Mouse (Mus musculus): Measurements from ENCODE around the gene Gm36028. TPM values are rescaled to one million over a fixed set of nuclear protein-coding genes. Genes with fewer than 3 reads are reported as not detected.
A peak's percentile ranks its signal among the peaks of the same experiment; 100 is the strongest.

Gm36028 gene
- polyA plus RNA-seq, 1 experiment = not detected

DNA sequence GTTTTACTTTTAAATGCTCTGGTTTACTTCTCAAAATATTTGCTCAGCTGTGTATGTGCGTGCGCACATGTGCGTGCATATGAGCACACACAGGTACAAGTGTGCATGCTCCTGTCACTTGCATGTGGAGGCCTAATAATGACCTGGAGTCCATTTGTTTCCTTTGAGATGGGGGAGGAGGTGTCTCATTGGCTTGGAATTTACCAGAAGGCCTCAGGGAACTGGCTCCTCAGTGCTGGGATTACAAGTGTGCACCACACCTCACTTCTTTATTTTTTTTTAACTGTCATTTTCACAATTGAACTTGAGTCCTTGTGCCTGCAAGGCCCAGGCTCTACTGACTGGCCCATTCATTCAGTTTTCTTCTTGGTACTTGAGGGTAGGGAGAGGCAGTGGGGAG, 16.5 kb upstream of the Gm36028 start:
- no peak overlapping the region for H3K9ac ChIP-seq (ENCODE audit: low read depth, poor library complexity, severe bottlenecking)
- H3K27ac ChIP-seq (ENCODE audit: insufficient read depth, low read length) = no peak overlapping the region

DNA sequence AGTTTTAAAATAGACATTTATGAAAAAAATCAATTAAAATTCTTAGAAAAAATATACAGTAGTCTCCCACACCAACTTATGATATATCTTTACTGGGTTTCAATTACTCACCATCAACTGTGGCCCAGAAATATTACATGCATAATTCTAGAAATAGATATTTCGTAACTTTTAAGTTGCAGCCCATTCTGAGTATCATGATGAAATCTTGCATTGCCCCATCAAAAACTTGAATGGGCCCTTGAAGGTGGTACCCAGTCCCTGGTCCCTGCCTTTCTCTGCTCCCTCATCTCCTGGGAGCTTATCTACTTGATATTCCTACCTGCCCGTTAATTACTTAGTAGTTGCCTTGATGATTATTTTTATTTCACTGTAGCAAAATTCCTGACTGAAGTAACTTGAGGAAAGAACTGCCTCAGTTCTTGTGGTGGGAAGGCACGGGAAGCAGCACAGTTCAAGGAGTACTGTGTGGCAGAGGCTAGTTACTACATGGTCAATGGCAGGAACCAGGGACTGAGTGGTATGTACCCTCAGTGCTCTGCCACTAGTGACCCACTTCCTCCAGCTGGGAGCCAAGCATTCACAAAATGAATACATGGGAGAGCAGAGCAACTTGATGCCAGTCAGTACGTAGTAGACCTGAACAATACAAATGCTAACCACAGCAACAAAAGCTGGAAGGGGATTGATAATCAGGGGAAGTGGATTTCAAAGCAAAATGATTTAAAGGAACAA, 13.7 kb upstream of the Gm36028 start:
- Histone ChIP-seq H3K36me3 (ENCODE audit: control insufficient read depth, insufficient read depth, low read length, poor library complexity, severe bottlenecking) (peaks cover 19% of the 10 kb centered on the region), H3K4me3 (ENCODE audit: low read depth, low read length) (no peak overlapping the region), H3K27me3 (ENCODE audit: control insufficient read depth, insufficient read depth, low read length, poor library complexity, severe bottlenecking) (no peaks in the 10 kb centered on the region), H3K9ac (ENCODE audit: low read depth, poor library complexity, severe bottlenecking) (no peak overlapping the region), H3K9me3 (replicated peaks; ENCODE audit: control insufficient read depth, insufficient read depth, low read length, poor library complexity, severe bottlenecking) (no peaks in the 10 kb centered on the region), H3K4me1 (ENCODE audit: control insufficient read depth, insufficient read depth, low read length) (no peaks in the 10 kb centered on the region), H3K27ac (ENCODE audit: insufficient read depth, low read length) (no peak overlapping the region)
- TF ChIP-seq POLR2A (IDR thresholded peaks at IDR 0.05; ENCODE audit: insufficient read depth, low read length) = no peak
- no peak for TF ChIP-seq EP300 (IDR thresholded peaks at IDR 0.05; ENCODE audit: insufficient read depth, low read depth, low read length)
- TF ChIP-seq CTCF (IDR thresholded peaks at IDR 0.05; ENCODE audit: low read depth, low read length) = no peak

More for the DNA sequence above, 16.5 kb upstream of the Gm36028 start:
- no peaks in the 10 kb centered on the region for H3K9me3 ChIP-seq (replicated peaks; ENCODE audit: control insufficient read depth, insufficient read depth, low read length, poor library complexity, severe bottlenecking)
- peaks cover 27% of the 10 kb centered on the region for H3K36me3 ChIP-seq (ENCODE audit: control insufficient read depth, insufficient read depth, low read length, poor library complexity, severe bottlenecking)
- no peaks in the 10 kb centered on the region for H3K27me3 ChIP-seq (ENCODE audit: control insufficient read depth, insufficient read depth, low read length, poor library complexity, severe bottlenecking)
- no peak for TF ChIP-seq CTCF (IDR thresholded peaks at IDR 0.05; ENCODE audit: low read depth, low read length)
- TF ChIP-seq EP300 (IDR thresholded peaks at IDR 0.05; ENCODE audit: insufficient read depth, low read depth, low read length) = no peak
- TF ChIP-seq POLR2A (IDR thresholded peaks at IDR 0.05; ENCODE audit: insufficient read depth, low read length) = no peak
- no peak overlapping the region for H3K4me3 ChIP-seq (ENCODE audit: low read depth, low read length)
- H3K4me1 ChIP-seq (ENCODE audit: control insufficient read depth, insufficient read depth, low read length) = no peaks in the 10 kb centered on the region

DNA sequence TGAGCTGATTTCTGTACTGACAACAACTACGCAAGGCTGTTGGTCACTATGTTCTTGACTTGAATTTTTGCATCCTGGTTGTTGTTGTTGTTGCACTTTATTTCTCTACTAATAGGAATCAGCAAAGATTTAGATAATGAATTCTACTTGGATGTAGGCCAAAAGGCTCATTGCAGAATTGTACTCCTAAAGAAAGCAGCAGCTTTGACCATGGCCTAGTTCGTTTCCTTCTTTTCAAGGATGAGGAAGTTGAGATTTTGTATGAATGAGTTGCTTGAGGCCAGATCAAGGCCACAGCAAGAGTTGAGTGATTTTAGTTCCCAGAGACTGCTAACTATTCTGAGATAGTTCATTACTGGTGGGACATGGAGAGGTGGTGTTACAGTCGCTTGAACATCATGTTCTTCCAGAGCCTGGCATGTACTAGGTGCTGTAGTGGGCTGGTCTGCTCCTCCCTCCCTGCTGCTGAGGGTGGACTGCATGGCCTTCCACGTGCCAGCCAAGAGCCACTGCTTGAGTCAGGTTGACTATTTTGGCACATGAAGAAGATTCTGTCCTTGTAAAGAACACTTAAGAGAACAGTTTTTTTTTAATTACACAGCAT, 10.3 kb upstream of the Gm36028 start:
- Histone ChIP-seq H3K27me3 (ENCODE audit: control insufficient read depth, insufficient read depth, low read length, poor library complexity, severe bottlenecking) (no peaks in the 10 kb centered on the region), H3K4me3 (ENCODE audit: low read depth, low read length) (no peak overlapping the region), H3K27ac (ENCODE audit: insufficient read depth, low read length) (no peak overlapping the region), H3K9me3 (replicated peaks; ENCODE audit: control insufficient read depth, insufficient read depth, low read length, poor library complexity, severe bottlenecking) (no peaks in the 10 kb centered on the region), H3K9ac (ENCODE audit: low read depth, poor library complexity, severe bottlenecking) (no peak overlapping the region), H3K4me1 (ENCODE audit: control insufficient read depth, insufficient read depth, low read length) (no peaks in the 10 kb centered on the region), H3K36me3 (ENCODE audit: control insufficient read depth, insufficient read depth, low read length, poor library complexity, severe bottlenecking) (no peaks in the 10 kb centered on the region)
- no peak for TF ChIP-seq POLR2A (IDR thresholded peaks at IDR 0.05; ENCODE audit: insufficient read depth, low read length)
- no peak for TF ChIP-seq CTCF (IDR thresholded peaks at IDR 0.05; ENCODE audit: low read depth, low read length)
- TF ChIP-seq EP300 (IDR thresholded peaks at IDR 0.05; ENCODE audit: insufficient read depth, low read depth, low read length) = no peak

DNA sequence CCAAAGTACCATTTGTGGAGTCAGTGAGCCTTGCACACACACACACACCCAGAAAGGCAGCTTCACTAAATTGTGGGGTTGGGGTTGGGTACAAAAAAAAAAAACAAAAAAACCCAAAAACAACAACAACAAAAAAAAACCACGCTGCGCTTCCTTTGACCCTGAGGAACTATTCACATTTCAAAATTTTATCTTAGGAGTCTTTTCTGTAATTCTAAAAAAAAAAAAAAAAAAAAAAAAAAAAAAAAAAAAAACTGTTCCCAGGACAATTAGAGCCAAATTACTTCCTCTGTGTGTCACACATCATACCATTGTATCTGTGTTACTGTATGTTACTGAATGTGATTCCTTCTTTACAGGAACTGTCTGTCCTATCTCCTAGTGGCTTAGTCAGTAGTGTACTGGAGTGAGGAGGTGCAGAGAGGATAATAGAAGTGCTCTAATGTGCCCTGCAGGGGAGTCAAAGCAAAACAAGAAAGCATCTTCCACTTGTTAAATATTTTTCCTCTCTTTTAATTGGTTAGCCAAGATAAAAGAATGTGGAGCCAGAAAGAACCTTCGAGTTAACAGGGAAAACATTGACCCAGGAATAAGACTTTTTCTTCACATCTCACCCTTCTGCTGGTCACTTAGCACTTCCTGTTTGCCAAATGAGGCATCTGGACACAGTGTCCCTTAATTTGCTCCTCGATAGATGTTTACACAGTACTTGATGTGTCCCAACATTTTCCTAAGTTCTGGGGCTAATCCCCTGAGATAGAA, 8.7 kb upstream of the Gm36028 start:
- no peaks in the 10 kb centered on the region for H3K27me3 ChIP-seq (ENCODE audit: control insufficient read depth, insufficient read depth, low read length, poor library complexity, severe bottlenecking)
- H3K9ac ChIP-seq (ENCODE audit: low read depth, poor library complexity, severe bottlenecking) = peak overlapping the region; percentile 85
- no peaks in the 10 kb centered on the region for H3K9me3 ChIP-seq (replicated peaks; ENCODE audit: control insufficient read depth, insufficient read depth, low read length, poor library complexity, severe bottlenecking)
- TF ChIP-seq EP300 (IDR thresholded peaks at IDR 0.05; ENCODE audit: insufficient read depth, low read depth, low read length) = no peak
- TF ChIP-seq CTCF (IDR thresholded peaks at IDR 0.05; ENCODE audit: low read depth, low read length) = no peak
- TF ChIP-seq POLR2A (IDR thresholded peaks at IDR 0.05; ENCODE audit: insufficient read depth, low read length) = no peak
- H3K4me1 ChIP-seq (ENCODE audit: control insufficient read depth, insufficient read depth, low read length) = no peaks in the 10 kb centered on the region
- peak overlapping the region; percentile 99 for H3K4me3 ChIP-seq (ENCODE audit: low read depth, low read length)
- H3K27ac ChIP-seq (ENCODE audit: insufficient read depth, low read length) = peak overlapping the region; percentile 15; the same call in 1 of the 2 replicates
- H3K36me3 ChIP-seq (ENCODE audit: control insufficient read depth, insufficient read depth, low read length, poor library complexity, severe bottlenecking) = no peaks in the 10 kb centered on the region

DNA sequence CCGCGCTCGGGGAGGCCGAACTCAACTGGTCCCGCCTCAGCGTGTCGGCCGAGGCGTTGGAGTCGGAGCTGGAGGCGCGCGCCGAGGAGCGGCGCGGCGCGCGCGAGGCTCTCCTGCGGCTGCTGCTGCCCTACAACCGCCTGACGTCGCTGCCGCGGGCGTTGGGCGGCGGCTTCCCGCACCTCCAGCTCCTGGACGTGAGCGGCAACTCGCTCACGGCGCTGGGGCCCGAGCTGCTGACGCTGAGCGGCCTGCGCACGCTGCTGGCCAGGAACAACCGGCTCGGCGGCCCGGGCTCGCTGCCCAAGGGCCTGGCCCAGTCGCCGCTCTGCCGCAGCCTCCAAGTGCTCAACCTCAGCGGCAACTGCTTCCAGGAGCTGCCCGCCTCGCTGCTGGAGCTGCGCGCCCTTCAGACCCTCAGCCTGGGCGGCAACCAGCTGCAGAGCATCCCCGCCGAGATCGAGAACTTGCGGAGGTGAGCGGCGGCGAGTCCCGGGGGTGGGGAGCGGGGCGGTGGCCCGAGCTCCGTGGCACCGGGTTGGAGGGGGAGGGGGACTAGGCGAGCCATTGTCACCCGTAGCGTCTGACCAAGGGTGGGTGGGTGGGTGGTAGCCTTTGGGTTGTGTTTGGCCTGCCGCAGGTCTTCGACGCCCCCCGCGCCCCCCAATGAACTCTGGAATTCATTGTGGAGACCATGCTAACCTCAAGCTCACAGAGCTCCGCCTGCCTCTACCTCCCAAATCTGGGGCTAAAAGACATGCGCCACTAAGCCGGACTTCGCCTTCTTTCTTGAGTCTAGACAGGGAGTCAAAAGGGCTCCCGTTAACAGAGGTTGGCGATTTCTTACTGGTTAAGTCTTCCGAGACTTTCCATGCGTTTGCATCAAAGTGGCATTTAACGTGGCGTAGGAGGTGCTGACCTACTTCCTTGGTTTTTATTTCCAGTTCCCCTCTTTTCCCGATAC, 7.8 kb upstream of the Gm36028 start:
- no peaks in the 10 kb centered on the region for H3K27me3 ChIP-seq (ENCODE audit: control insufficient read depth, insufficient read depth, low read length, poor library complexity, severe bottlenecking)
- TF ChIP-seq POLR2A (IDR thresholded peaks at IDR 0.05; ENCODE audit: insufficient read depth, low read length) = no peak
- no peak for TF ChIP-seq CTCF (IDR thresholded peaks at IDR 0.05; ENCODE audit: low read depth, low read length)
- TF ChIP-seq EP300 (IDR thresholded peaks at IDR 0.05; ENCODE audit: insufficient read depth, low read depth, low read length) = no peak
- H3K36me3 ChIP-seq (ENCODE audit: control insufficient read depth, insufficient read depth, low read length, poor library complexity, severe bottlenecking) = no peaks in the 10 kb centered on the region
- H3K4me3 ChIP-seq (ENCODE audit: low read depth, low read length) = peak overlapping the region; percentile 99
- peak overlapping the region; percentile 85 for H3K9ac ChIP-seq (ENCODE audit: low read depth, poor library complexity, severe bottlenecking)
- H3K27ac ChIP-seq (ENCODE audit: insufficient read depth, low read length) = peak overlapping the region; percentile 15; the same call in 1 of the 2 replicates
- no peaks in the 10 kb centered on the region for H3K4me1 ChIP-seq (ENCODE audit: control insufficient read depth, insufficient read depth, low read length)
- no peaks in the 10 kb centered on the region for H3K9me3 ChIP-seq (replicated peaks; ENCODE audit: control insufficient read depth, insufficient read depth, low read length, poor library complexity, severe bottlenecking)

All from ES-Bruce4 (cell line).